Mouse (Mus musculus): ENCODE results near the gene Vwa8.
"Not testable (repeated sequence)": the region's sequence is repeated elsewhere in the genome, so short reads cannot be mapped to it uniquely, and the experiment has no call there.

Vwa8 gene

DNA sequence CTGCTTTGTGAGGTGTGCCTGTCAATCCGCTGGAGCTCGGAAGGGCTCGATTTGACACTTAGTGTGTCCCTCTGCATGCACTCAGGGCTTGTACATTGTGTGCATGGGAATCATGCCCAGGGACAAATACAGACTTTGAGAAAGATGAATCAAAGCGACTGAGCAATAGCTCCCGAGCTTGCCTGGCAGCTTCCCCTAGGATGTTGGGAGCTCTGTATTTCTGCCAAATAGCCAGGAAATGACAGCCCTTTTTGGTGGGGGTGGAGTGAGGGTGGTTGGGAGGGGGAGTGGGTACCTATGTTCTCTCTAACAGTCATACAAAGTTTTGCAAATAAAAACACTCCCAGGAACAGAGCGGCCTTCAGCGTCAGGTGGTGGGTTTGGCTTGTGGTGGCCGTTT is 138.7 kb downstream of the Vwa8 start:
- DNase-seq, result no peak

DNA sequence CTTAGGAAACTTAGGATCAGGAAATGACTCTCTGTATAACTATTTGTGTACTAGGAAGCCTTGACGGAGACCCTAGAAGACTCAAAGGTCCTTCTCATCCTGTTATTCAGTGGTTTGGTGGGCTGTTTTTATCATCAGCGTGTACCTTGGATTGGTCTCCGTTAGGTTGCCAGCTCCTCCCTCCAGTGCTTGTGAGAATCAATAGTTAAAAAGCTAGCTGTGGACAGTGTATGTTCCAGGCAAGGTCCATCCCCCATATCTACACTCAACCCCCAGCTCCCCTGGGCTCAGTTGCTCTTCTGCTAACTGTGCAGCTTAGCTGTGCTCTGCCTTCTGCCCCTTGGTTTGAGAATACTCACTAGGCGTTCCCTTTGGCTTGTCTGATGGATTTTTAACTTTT is 143.6 kb downstream of the Vwa8 start:
- no peak for DNase-seq

DNA sequence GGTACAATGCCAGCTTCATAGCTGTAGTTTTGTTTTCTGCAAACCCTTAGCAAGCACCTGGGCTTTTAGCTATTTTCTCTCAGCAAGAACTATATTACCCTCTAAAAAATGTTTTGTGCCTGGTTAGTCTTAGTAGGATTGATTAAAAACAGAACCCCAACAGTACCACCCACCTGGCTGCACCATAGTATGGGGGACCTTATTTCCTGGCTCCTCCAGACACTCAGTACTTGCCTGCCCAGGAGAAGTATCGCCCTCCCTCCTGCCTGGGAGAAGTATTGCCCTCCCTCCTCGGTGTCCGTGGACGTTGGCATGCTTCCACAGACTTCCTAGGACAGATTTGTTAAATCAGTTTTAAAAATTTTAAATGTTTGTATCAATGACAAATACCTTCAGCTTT is 144.7 kb downstream of the Vwa8 start:
- DNase-seq, result no peak

DNA sequence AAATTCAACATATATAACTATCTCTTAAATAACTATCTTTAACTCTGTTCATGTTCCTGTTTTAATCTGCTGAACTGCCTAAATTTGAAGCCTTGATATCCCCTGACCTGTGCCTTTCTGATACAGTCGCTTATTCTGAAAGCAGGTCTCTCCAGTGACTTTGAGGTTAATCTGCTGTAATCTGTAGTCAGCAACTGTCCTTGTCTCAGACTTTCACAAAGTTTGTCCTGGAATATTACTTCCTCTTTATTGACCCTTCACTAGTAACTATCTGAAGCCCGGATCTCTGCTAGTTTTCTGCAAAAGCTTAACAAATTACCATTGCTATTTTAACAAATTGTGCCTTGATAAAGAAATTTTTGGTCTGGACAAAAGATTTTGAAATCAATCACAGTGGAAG is 147.5 kb downstream of the Vwa8 start:
- DNase-seq, result no peak

DNA sequence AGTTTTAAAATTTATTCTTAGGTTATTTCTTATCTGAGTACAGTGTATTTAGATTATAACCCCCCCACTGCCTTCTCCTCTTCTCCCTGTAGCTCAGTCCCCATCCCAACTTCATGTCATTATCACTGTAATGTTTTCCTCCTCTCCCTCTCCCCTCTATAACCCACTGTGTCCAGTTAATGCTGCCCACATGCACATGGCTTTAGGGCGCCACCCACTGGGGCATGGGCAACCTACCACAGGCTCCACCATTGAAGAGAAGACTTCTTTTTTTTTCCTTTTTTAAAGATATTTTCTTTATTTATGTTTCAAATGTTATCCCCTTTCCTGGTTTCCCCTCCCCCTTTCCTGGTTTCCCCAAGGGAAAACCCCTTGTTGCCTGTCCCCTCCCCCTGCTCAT is 154.7 kb downstream of the Vwa8 start:
- DNase-seq, result peak; percentile 30

DNA sequence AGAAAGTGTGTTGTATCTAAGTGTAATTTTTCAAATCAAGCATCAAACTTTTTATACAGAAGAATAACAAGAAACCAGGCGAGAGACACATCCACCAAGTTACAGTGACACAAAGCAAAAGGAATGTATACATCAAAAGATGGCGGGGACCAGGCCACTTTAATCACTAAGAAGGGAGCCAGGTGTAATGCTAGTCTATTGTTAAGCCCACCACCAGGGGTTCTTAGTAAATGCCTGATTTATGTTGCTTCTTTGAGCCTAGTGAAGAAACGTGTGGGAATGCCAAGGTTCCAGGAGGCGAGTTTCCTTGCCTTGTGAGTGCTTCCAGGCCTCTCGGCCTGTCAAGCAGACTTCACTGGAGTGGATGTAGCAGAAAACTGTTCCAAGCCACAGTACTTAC is 168.9 kb downstream of the Vwa8 start:
- DNase-seq, result not testable (repeated sequence)

DNA sequence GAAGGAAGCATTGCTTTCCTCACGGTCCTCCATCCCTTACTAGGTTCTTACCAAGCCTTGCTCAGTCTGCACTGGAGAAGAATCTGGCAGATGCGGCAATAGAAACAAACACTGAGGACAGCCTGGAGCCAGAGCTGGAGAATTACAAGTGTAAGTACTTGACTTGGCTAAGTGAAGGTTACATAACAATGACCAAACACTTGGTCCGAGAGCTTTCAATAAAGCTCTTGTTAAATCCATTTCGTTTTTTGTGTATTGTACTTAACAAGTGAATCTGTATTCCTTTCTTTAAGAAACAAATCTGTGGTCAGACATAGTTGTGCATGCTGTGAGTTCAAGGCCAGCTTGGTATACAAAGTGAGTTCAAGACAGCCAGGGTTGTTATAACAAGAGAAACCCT is 169.7 kb downstream of the Vwa8 start:
- DNase-seq, result no peak

DNA sequence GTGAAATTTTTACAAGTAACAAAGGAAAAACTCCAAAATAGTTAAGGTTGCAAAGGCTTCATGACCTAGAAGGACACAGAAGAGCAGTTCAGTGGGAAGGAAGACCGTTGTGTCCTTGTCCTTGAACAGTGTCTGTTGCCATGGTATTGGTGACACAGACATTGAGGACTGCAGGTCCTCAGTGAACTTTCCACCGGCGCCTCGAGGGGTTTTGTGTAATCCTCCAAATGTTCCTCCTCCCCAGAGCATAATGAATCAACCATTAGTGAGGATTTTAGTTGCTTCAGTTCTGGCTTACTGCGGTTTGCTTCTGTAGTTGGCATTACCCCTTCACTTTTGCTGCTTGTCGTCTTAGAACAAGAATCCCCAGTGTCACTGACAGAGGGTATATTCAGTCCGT is 172.9 kb downstream of the Vwa8 start:
- no peak for DNase-seq

DNA sequence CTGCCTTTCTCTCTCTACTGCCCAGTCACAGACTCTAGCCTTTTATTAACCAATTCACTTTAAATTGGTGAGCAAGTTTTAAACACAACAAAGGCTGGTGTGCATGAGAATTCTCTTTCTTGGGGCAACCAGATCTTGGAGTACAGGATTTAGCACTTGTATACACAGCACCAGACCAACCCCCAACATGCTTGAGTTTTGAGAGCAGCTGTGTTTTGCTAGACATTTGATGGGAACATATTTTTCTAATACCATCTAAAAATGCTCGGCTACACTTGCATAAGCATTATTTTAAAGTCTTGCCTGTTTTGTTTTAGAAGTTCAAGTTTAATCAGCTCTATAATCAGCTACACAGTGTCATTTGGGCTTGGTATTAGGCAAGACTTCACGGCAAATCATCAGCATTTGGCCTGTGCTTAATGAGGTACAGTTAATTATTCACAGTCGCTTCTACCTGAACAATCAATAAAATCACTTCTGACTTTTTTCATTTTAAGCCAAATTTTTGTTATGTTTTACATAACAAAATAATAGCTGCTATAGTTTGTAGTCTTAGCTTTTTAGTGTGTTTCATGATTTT is 180.2 kb downstream of the Vwa8 start:
- DNase-seq, result no peak

DNA sequence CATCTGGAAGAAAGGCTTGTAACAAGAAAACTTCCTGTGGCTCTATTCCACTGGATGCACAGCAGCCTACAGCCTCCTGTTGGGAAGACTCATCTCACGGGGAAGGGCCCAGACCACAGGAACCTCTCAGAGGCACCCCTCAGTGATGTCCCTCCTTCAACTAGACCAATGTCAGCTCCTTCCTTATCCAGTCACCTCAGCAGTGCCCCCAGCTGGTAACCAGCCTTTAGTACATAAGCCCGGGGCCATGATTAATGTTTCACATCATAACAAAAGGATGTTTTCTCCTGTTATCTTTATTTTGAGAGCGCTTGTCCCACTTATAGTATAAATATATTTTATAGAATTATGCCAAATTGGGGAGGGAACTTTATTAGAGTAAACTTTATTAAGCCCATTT is 181.9 kb downstream of the Vwa8 start:
- DNase-seq, result peak; percentile 17

DNA sequence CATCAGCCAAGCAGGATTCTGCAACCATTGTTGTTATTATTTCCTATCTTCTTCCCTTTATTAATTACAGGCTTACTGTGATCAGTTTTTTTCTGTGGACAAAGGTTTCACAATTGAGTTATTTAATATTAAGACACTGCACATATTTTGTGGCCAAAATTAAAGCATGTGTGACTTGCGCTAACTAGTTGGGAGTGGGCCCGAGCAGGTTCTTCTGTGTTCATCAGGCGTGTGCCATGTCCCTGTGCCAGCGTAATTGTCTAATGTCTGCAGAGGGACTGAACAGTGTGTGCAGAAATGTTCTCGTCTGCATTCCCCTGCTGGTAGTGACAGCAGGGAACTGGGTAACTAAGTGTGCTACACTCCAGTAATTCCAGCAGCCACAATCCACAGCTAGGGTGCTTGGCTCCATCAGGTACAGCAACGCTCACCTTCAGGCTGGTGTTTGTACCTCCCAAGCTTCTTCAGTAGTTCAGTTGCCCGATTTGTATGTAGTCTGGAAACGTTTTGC is 182.4 kb downstream of the Vwa8 start:
- DNase-seq, result no peak

DNA sequence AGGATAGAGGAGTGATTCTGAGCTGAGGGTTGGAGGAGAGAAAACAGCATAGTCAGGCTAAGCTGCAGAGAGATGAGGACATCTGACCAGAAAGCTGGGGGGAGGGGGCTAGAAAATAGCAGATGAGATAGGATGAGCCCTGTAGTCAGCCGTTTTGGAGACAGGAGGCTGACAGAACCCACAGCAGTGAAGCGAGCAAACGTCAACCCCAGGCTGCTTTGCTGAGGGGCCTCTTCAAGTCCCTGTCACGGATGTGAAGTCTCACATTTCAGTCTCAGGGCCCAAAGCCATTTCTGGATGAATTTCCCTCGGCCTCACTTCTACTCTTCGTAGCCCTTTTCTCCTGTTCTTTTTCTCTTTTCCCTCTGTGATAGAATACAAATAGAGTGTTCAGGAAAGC is 184.5 kb downstream of the Vwa8 start:
- DNase-seq, result no peak

DNA sequence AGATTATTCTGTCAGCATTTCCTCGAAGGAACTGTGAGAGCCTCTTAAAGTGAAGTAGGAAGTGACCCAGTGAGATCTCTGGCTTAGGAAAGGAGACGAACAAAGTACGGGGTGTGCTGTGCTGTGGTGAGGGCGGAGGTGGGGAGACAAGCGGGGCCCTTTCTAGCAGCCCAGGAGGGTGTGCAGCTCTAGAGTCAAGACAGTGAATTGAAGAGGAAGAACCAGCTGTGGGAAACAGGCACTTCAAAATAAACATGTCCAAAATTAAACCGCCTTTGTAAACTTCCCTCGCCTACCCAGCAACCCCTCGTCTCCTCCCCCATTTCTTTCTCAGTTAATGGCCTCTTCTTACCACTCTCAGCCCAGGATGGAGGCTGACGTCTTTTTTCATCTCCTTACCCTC is 185.7 kb downstream of the Vwa8 start:
- peak; percentile 8 for DNase-seq

DNA sequence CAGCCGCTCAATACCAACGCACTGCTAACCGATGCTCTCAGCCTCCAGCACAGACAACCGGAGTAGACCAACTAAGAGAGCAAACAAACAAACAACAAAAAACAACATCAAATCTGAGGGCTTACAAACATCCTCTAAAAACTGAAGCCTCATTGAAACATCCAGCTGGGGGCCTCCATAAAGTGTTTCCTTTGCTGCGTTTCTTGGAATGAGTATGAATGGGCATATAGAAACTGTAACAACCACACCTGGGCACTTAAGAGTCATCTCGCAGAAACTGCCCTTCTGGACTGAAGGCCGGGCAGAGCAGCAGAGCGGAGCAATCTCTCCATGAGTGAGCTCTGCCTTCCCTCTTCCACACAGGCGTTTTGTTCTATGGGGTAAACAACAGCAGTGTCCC is 186.7 kb downstream of the Vwa8 start:
- DNase-seq, result no peak

DNA sequence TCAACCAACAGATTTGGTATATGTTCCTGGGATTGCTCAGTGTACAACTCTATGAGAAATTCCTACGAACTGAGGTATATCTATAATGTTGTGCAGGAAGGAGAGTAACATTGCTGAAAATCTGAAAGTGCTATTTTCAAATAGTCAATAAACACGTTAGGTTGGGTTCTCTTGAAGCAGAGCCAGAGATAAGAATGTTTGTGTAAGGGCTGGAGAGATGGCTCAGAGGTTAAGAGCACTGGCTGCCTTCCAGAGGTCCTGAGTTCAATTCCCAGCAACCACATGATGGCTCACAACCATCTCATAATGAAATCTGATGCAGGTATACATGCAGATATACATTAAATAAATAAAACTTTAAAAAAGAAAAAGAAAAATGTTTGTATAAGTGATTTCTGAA is 198.3 kb downstream of the Vwa8 start:
- no peak for DNase-seq

DNA sequence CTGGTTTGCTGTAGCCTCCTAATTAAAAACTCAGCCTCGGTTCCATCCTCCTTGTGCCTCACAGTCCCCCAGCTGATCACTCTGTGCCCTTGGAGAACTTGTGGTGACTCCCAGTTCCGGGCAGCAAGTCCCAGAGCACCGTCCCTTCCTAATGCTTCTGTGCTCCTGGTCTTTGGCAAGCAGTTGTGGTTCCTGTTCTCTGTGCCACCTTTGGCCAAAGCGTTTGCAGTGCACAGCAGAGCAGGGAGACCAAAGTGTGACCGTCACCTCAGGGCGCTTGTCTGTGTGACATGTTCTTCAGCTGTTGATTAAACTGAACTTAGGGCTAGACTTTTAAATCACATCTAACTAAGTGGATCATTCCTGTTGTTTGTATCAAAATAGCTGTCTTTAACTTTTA is 199.1 kb downstream of the Vwa8 start:
- no peak for DNase-seq

DNA sequence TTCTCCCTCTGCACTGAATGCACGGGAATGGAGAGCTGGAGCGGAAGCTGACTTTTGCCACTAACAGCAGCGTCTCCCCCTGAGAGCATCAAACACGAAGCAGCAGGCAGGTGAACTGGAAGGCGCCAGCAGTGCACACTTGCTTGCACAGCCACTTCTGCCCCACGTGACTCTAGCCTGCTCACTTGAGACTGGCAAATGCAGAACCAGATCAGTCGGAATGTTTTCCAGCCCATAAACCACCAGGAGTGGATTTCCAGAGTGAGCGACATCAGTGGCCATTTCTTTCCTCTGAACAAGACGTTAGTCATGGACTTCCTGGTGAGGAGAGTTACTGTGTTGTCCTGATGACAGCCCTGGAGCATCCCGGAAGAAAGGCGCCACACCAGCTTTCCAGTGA is 200.7 kb downstream of the Vwa8 start:
- DNase-seq, result no peak

DNA sequence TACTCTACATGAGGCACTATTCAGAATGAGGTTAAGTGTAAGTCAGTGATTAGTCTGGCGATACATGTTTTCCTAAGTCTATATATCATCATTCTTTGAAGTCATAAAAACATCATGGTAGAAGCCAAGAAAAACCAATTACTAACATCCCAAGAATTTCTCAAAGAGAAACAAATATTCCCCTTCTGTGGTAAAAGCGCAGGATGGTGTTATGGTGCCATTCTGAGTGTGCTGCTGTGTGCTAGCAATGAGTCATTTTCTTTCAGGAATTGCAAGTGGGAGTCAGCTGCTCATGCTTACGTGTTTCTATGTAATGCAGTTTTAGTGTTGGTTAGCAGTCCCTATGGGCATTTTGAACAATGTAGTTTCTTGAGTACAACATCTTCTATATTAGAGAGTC is 216.8 kb downstream of the Vwa8 start:
- DNase-seq, result no peak

DNA sequence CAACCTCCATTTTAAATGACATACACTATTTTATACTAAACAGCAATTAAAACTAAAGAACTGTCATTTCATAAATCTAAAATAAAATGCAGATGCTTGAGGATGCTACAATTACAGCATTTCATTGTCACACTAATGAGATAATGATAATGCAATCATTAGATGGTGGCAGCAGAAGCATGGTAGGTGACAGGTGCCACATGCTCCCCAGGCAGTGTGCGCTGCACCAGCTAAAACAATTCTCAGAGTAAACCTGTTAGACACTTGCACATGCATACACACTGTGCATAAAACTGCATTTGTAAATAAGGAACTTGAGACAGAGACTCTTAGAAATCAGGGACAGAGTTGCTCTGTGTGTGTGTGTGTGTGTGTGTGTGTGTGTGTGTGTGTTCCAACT is 220.7 kb downstream of the Vwa8 start:
- DNase-seq, result no peak

DNA sequence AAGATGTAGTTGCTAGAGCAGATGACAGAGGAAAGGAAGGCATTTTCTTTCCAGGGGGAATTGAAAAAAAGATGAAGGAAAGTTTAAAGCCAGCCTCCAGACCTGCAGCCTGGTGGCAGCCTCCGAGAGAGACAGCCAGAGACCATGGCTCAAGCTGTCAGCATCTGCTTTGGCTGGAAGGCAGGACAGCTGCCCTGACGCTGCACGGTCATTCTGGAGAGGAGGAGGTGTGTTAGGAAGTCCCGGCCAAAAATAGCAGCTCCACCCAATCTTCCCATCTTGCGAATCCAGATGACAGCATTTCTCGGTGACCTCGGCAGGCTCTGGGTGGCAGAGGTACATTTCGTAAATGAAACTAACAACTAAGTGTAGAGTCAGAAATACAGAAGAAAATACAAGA is 225.9 kb downstream of the Vwa8 start:
- no peak for DNase-seq

DNA sequence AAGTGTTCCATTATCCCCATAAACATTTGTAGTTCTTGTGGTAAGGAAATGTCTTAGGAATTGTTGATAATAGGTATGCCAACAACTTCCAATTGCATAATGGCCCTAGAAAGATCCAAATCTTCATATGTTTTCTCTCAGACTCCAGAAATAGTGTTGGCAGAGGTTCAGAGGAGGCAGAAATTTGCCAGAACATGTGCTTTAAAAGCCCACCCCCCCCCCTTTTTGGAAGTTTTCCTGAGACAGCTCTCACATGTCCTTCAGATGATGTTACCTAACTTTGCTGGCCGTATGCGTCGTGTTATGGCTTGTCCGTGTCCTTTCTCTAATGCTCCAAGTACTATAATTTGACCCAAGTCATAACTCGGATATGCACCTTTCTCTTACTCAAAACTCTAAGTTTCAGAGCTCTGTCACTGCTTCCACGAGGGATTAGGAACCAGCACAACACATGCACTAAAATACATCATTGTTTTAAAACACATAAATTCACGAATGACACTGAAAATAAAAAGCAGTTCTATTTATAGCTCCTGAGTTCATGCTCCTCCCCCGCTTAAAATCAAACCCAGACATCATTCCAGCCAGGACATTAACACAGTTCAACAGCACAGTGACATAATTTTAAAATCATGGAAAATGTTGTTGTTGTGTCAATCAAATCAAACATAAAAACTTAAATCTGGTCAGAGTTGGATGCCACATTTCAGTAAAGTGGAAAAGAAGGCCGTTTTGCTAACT is 227.9 kb downstream of the Vwa8 start:
- DNase-seq, result no peak

DNA sequence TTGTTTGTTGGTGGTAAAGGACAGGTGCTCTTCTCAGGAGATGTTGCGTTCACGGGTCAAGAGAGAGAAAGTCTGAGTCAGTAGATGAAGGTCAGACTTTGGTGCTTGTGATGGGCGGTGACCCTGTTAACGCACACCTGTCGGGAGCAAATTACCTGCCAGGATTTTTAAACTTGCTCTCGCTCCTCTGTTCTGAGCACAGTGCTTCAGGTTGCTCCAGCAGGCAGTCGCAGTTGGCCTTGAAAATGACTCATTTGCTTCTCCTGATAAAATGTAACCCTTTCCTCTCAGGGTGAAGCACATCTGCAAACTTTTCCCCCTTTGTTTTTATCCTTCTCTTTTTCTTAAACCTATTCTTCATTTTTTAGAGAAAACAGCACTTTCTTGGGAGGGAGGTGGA is 234.7 kb downstream of the Vwa8 start:
- DNase-seq, result no peak

DNA sequence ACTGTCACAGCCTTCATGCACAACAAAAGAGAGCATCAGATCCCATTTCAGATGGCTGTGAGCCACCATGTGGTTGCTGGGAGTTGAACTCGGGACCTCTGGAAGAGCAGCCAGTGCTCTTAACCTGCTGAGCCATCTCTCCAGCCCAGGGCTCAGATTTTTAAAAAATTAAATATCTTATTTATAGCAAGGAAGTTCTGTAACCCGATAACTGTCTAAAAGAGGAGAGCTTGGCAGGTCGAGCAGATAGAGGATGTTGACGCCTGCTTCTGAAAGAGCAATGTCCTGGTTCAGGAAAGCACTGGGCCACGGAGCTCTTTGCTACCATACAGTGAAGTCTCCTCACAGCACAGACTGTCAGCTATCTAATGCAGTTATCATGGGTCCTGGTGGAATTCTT is 237.2 kb downstream of the Vwa8 start:
- no peak for DNase-seq

DNA sequence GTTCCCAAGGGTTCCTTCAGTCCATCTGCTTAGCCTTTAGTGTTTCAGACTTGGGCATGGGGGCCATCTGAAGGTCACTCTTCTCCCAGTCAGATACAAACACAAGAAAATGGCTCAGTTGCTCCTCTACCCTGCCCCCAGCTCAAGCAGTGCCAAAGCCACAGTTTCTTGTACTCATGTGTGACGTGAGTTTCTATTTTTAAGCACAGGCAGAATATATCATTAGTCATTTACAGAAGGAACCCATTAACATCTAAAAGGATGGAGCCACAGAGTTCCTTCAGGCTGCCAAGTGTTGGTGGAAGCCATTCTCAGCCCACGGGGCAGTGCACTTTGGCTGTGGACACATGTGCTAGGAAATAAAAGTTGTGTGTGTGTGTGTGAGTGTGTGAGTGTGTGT is 240.6 kb downstream of the Vwa8 start:
- no peak for DNase-seq

DNA sequence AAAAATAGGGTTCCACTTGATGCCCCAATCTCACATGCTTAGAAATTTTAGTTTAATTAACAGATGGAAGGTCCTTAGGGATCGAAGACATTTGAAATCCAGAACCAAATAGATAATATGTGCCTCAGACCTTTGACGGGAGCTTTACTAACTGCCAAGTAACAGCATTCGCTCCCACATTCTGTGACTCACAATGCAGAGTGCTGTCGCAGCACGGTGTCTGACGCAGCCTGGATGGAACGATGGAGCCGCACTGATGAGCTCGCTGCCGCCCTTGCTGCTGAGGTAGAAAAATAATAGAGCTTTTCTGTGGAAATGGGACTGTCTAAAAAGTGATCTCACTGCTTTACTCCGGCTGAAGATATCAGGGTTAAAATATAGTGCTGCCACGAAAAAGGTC is 248.3 kb downstream of the Vwa8 start:
- no peak for DNase-seq
